Mouse (Mus musculus): ENCODE results near the gene Fth1. TPM values are rescaled to one million over a fixed set of nuclear protein-coding genes. Genes with fewer than 3 reads are reported as not detected.

Fth1 gene
- polyA plus RNA-seq (2014; fragmentation: Illumina TruSeq; extraction: RNeasy Lipid Tissue Mini Kit (QIAGEN cat#74804); ENCODE audit: low read depth, low replicate concordance), result 3,567 TPM

DNA sequence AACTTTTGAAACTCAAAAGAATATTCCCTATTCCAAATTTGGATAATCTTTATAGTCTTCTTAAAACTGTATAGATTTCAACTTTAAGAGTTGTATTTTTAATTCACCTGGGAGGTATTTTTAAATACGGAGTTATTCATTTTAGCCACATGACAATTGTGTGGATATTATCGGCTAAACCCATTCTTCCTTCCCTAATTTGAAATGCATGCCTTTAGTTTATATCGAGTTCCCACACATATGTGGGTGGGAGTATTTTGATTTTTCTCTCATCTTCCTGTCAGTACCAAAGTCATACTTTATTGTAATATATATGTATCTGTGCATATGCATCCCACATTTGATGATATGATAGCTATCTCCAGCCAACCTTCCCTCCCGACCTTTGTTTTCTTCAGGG lies at the start of gene Fth1:
Gene Fth1 (plus strand): TSS at position 341 of the 400 bp plus-strand sequence.

DNA sequence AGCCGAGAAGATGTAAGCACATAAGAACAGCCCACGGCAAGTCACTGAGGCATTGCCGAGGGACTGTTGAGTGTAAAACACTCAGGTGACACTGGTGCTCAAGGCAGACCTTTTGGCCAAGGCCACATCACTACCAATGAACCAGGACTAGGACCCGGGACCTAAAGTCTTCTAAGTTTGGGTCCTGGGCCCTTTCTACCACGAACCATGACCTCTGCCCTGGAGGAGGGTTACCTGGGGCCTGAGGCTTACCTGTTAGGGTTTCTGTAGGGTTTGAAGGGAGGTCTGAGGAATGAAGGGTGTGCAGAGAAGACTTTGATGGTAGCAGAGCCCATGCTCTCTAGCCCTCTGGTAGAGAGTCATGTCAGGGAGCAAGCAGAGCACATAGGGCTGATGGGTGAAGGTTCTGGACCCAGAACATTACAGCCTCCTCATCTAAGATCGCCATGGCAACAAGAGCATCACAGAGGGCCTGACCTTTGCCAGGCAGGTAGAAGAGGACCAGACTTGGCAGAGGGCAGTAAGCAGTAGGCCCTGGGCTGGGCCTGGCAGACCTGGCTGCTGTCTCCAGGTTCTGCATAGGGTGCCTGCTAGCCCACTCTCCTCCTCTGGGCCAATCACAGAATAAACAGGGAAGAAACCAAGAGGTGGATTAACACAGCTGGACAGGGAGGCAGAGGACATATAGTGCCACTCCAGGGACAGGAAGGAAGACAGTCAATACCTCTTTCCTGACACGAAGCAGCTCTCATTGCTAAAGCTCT lies 21.0 kb downstream of the Fth1 start, which contains the start of the genes Best1 and Rab3il1:
Gene Best1 (minus strand): TSS at position 428 of the 764 bp plus-strand sequence.
Gene Rab3il1 (plus strand): TSS at position 464 of the 764 bp plus-strand sequence.

Other genes starting within 250 kb of the Fth1 start
- gene Scgb2a2, start 133.0 kb upstream of the Fth1 start, polyA plus RNA-seq (2014; fragmentation: Illumina TruSeq; extraction: RNeasy Lipid Tissue Mini Kit (QIAGEN cat#74804); ENCODE audit: low read depth, low replicate concordance), result not detected
- 0.73 TPM for gene Incenp, start 81.0 kb upstream of the Fth1 start, polyA plus RNA-seq (2014; fragmentation: Illumina TruSeq; extraction: RNeasy Lipid Tissue Mini Kit (QIAGEN cat#74804); ENCODE audit: low read depth, low replicate concordance)
- gene Best1, start 21.0 kb downstream of the Fth1 start, polyA plus RNA-seq (2014; fragmentation: Illumina TruSeq; extraction: RNeasy Lipid Tissue Mini Kit (QIAGEN cat#74804); ENCODE audit: low read depth, low replicate concordance), result 0.20 TPM
- 3.1 TPM for gene Rab3il1, start 21.1 kb downstream of the Fth1 start, polyA plus RNA-seq (2014; fragmentation: Illumina TruSeq; extraction: RNeasy Lipid Tissue Mini Kit (QIAGEN cat#74804); ENCODE audit: low read depth, low replicate concordance)
- gene Fads3, start 61.0 kb downstream of the Fth1 start, polyA plus RNA-seq (2014; fragmentation: Illumina TruSeq; extraction: RNeasy Lipid Tissue Mini Kit (QIAGEN cat#74804); ENCODE audit: low read depth, low replicate concordance), result 61.0 TPM
- gene Fads2, start 121.1 kb downstream of the Fth1 start, polyA plus RNA-seq (2014; fragmentation: Illumina TruSeq; extraction: RNeasy Lipid Tissue Mini Kit (QIAGEN cat#74804); ENCODE audit: low read depth, low replicate concordance), result 23.4 TPM
- gene Fads1, start 202.3 kb downstream of the Fth1 start, polyA plus RNA-seq (2014; fragmentation: Illumina TruSeq; extraction: RNeasy Lipid Tissue Mini Kit (QIAGEN cat#74804); ENCODE audit: low read depth, low replicate concordance), result 54.3 TPM
- gene Tmem258, start 223.4 kb downstream of the Fth1 start, polyA plus RNA-seq (2014; fragmentation: Illumina TruSeq; extraction: RNeasy Lipid Tissue Mini Kit (QIAGEN cat#74804); ENCODE audit: low read depth, low replicate concordance), result 30.8 TPM
- 1.2 TPM for gene Fen1, start 223.6 kb downstream of the Fth1 start, polyA plus RNA-seq (2014; fragmentation: Illumina TruSeq; extraction: RNeasy Lipid Tissue Mini Kit (QIAGEN cat#74804); ENCODE audit: low read depth, low replicate concordance)